Mouse (Mus musculus) cerebellum, adult 2 months (tissue): ENCODE data around the gene Chaf1b.

Experiments used
- CTCF ChIP-seq: fragments of 200-500 bp; IDR thresholded peaks from 2 replicates; pipeline ENCODE4 v1.5.1; 2011; ENCODE audit warnings: low read depth, mild to moderate bottlenecking, control low read depth, low read length, moderate library complexity, borderline replicate concordance; ENCODE audit not compliant: insufficient read depth
- POLR2A ChIP-seq: fragments of 200-500 bp; IDR thresholded peaks from 2 replicates; pipeline ENCODE4 v1.6.1; 2011; ENCODE audit warnings: low read length, control low read depth, borderline replicate concordance; ENCODE audit not compliant: insufficient read depth

GRCm38 (mm10) chr16:93874841-93875240 is 8.9 kb upstream of the Chaf1b start:
- TF ChIP-seq POLR2A (no peak), CTCF (no peak)
